Mouse (Mus musculus) adrenal gland (tissue): ENCODE results near the gene Fgfr2.

Experiments
- intact Hi-C: fragments of 180-260 bp; cut with DNase I; formaldehyde crosslinking; loops from one replicate; pipeline ENCODE4 v1.15.1; 2025

The Fgfr2 gene

GRCm38 (mm10) chr7:131643341-131643840, 1479.8 kb downstream of the Fgfr2 start:
- intact Hi-C loops = no loop called here

GRCm38 (mm10) chr7:131629562-131629961, 1493.6 kb downstream of the Fgfr2 start:
- intact Hi-C loops = no loop called here

- intact Hi-C loops = no loop called here
These were observed 1494.2 kb downstream of the Fgfr2 start for GRCm38 (mm10) chr7:131628846-131629391.

GRCm38 (mm10) chr7:131628356-131628755, 1494.8 kb downstream of the Fgfr2 start:
- intact Hi-C loops = no loop called here

GRCm38 (mm10) chr7:131609677-131610076, 1513.5 kb downstream of the Fgfr2 start:
- intact Hi-C loops = loop anchor here (10.0 kb wide), 1 partner anchor 135 kb away; no protein-coding TSS in a partner anchor

- intact Hi-C loops = loop anchor here (10.0 kb wide), 1 partner anchor 137 kb away; no protein-coding TSS in a partner anchor
These were observed 1515.1 kb downstream of the Fgfr2 start for GRCm38 (mm10) chr7:131608049-131608448.

- intact Hi-C loops = loop anchor here (10.0 kb wide), 1 partner anchor 139 kb away; no protein-coding TSS in a partner anchor
These were observed 1517.7 kb downstream of the Fgfr2 start for GRCm38 (mm10) chr7:131605481-131605880.

- intact Hi-C loops = loop anchor here (10.0 kb wide), 1 partner anchor 140 kb away; no protein-coding TSS in a partner anchor
These were observed 1518.2 kb downstream of the Fgfr2 start for GRCm38 (mm10) chr7:131604946-131605345.

GRCm38 (mm10) chr7:131603186-131603585, 1520.0 kb downstream of the Fgfr2 start:
- intact Hi-C loops = loop anchor here (10.0 kb wide), 1 partner anchor 142 kb away; no protein-coding TSS in a partner anchor

GRCm38 (mm10) chr7:131602106-131602505, 1521.0 kb downstream of the Fgfr2 start:
- intact Hi-C loops = loop anchor here (10.0 kb wide), 1 partner anchor 143 kb away; no protein-coding TSS in a partner anchor

- intact Hi-C loops = no loop called here
These were observed 1524.7 kb downstream of the Fgfr2 start for GRCm38 (mm10) chr7:131598483-131598824.

- intact Hi-C loops = no loop called here
These were observed 1525.2 kb downstream of the Fgfr2 start for GRCm38 (mm10) chr7:131597779-131598482.

GRCm38 (mm10) chr7:131585551-131585950, 1537.6 kb downstream of the Fgfr2 start:
- intact Hi-C loops = no loop called here

- intact Hi-C loops = no loop called here
These were observed 1541.0 kb downstream of the Fgfr2 start for GRCm38 (mm10) chr7:131582178-131582577.

- intact Hi-C loops = no loop called here
These were observed 1547.9 kb downstream of the Fgfr2 start for GRCm38 (mm10) chr7:131575246-131575645.

GRCm38 (mm10) chr7:131560697-131561042, 1562.5 kb downstream of the Fgfr2 start:
- intact Hi-C loops = no loop called here

GRCm38 (mm10) chr7:131559986-131560696, 1563.0 kb downstream of the Fgfr2 start, which contains the start of gene Bub3:
TSS of gene Bub3 (plus strand) at chr7:131560222.
- intact Hi-C loops = no loop called here

- intact Hi-C loops = no loop called here
These were observed 1565.4 kb downstream of the Fgfr2 start for GRCm38 (mm10) chr7:131557751-131558150.

- intact Hi-C loops = no loop called here
These were observed 1566.4 kb downstream of the Fgfr2 start for GRCm38 (mm10) chr7:131556541-131557271.

GRCm38 (mm10) chr7:131556116-131556515, 1567.0 kb downstream of the Fgfr2 start:
- intact Hi-C loops = no loop called here
